Mouse (Mus musculus) limb, embryonic 15.5 days (tissue): ENCODE data around the gene Phospho1. TPM values are rescaled to one million over a fixed set of nuclear protein-coding genes. Genes with fewer than 3 reads are reported as not detected.

Experiments used
- ATAC-seq: fragments of 200-750 bp; cut with Nextera tagmentation; 2 replicates; pipeline ENCODE4 v1.8.0; 2017; ENCODE audit warnings: low read depth, moderate TSS enrichment; ENCODE audit not compliant: insufficient number of reproducible peaks, low FRiP score, low TSS enrichment
- H3K27ac ChIP-seq: fragments of 300-500 bp; sonication (generic); 2 replicates; pipeline ENCODE4 v1.5.1; 2015; ENCODE audit warnings: moderate library complexity, mild to moderate bottlenecking, inconsistent platforms
- H3K27me3 ChIP-seq: fragments of 300-500 bp; sonication (generic); 2 replicates; pipeline ENCODE4 v1.6.1; 2015; ENCODE audit warnings: inconsistent platforms
- H3K36me3 ChIP-seq: fragments of 300-500 bp; sonication (generic); 2 replicates; pipeline ENCODE4 v1.6.1; 2015; ENCODE audit warnings: inconsistent platforms
- H3K4me1 ChIP-seq: fragments of 300-500 bp; sonication (generic); 2 replicates; pipeline ENCODE4 v1.6.1; 2015; ENCODE audit warnings: inconsistent platforms
- H3K4me2 ChIP-seq: fragments of 300-500 bp; sonication (generic); 2 replicates; pipeline ENCODE4 v1.6.1; 2015; ENCODE audit warnings: mild to moderate bottlenecking, inconsistent platforms
- H3K4me3 ChIP-seq: fragments of 300-500 bp; sonication (generic); 2 replicates; pipeline ENCODE4 v1.5.1; 2015; ENCODE audit warnings: mild to moderate bottlenecking, inconsistent platforms
- H3K9ac ChIP-seq: fragments of 300-500 bp; sonication (generic); 2 replicates; pipeline ENCODE4 v1.6.1; 2015; ENCODE audit warnings: inconsistent platforms
- H3K9me3 ChIP-seq: fragments of 300-500 bp; sonication (generic); 2 replicates; pipeline ENCODE4 v1.6.1; 2016; ENCODE audit warnings: inconsistent platforms
- WGBS: fragments of 180-500 bp; shearing (Covaris S2); methylation state at CpG from one replicate; pipeline ENCODE4 v1.1.7; 2015; 5-methylcytosine and 5-hydroxymethylcytosine counted together
- polyA plus RNA-seq: library from polyadenylated mRNA; unstranded; fragments of >200 nt; fragmentation: Nextera tagmentation; extraction: Ambion mirVana; gene quantifications from 2 replicates; pipeline ENCODE4 v1.2.1, GENCODE M21; 2015

The Phospho1 gene
- polyA plus RNA-seq, 1 experiment from 2014 or later, result 2.8 TPM

- ATAC-seq, result no peak
- Histone ChIP-seq H3K27me3 (peaks cover 94% of the 10 kb centered on the region), H3K4me2 (peak overlapping the region; percentile 43), H3K27ac (no peak overlapping the region), H3K4me1 (peaks cover 45% of the 10 kb centered on the region), H3K36me3 (no peaks in the 10 kb centered on the region), H3K9me3 (no peaks in the 10 kb centered on the region), H3K9ac (no peak overlapping the region), H3K4me3 (peak overlapping the region; percentile 31)
- 4% methylated on average over 80 of the region's 80 CpGs for WGBS
Measured at GRCm38 (mm10) chr11:95830411-95831275, 6.3 kb downstream of the Phospho1 start.

- no peak overlapping the region for H3K27ac ChIP-seq
- peaks cover 51% of the 10 kb centered on the region for H3K4me1 ChIP-seq
- H3K27me3 ChIP-seq, result peaks cover 98% of the 10 kb centered on the region
- H3K36me3 ChIP-seq, result no peaks in the 10 kb centered on the region
- no peaks in the 10 kb centered on the region for H3K9me3 ChIP-seq
- WGBS, result 4% methylated on average over 10 of the region's 10 CpGs
- ATAC-seq, result no peak
- H3K4me2 ChIP-seq, result peak overlapping the region; percentile 43
- peak overlapping the region; percentile 31 for H3K4me3 ChIP-seq
- H3K9ac ChIP-seq, result no peak overlapping the region
Measured at GRCm38 (mm10) chr11:95831276-95831619, 6.9 kb downstream of the Phospho1 start.

GRCm38 (mm10) chr11:95831641-95832040 is 7.3 kb downstream of the Phospho1 start:
- Histone ChIP-seq H3K9ac (no peak overlapping the region), H3K9me3 (no peaks in the 10 kb centered on the region), H3K4me3 (peak overlapping the region; percentile 31), H3K27me3 (peaks cover 98% of the 10 kb centered on the region), H3K4me2 (peak overlapping the region; percentile 43; the same call in 1 of the 2 replicates), H3K27ac (no peak overlapping the region), H3K4me1 (peaks cover 55% of the 10 kb centered on the region), H3K36me3 (no peaks in the 10 kb centered on the region)
- no peak for ATAC-seq
- WGBS, result 4% methylated on average over 14 of the region's 15 CpGs

- Histone ChIP-seq H3K9me3 (no peaks in the 10 kb centered on the region), H3K4me1 (peaks cover 62% of the 10 kb centered on the region), H3K27me3 (peaks cover 95% of the 10 kb centered on the region), H3K4me3 (no peak overlapping the region), H3K27ac (no peak overlapping the region), H3K4me2 (no peak overlapping the region), H3K36me3 (no peaks in the 10 kb centered on the region), H3K9ac (no peak overlapping the region)
- no peak for ATAC-seq
- WGBS, result 44% methylated on average over 18 of the region's 18 CpGs
Measured at GRCm38 (mm10) chr11:95832129-95833005, 8.1 kb downstream of the Phospho1 start.

GRCm38 (mm10) chr11:95833006-95833570 is 8.8 kb downstream of the Phospho1 start:
- ATAC-seq, result no peak

GRCm38 (mm10) chr11:95833631-95834142 is 9.4 kb downstream of the Phospho1 start:
- 11% methylated on average over 18 of the region's 18 CpGs for WGBS
- no peak for ATAC-seq
- H3K4me3 ChIP-seq, result no peak overlapping the region; the same call in 1 of the 2 replicates
- peaks cover 85% of the 10 kb centered on the region for H3K27me3 ChIP-seq
- no peaks in the 10 kb centered on the region for H3K36me3 ChIP-seq
- peaks cover 70% of the 10 kb centered on the region for H3K4me1 ChIP-seq
- H3K9ac ChIP-seq, result no peak overlapping the region
- H3K9me3 ChIP-seq, result no peaks in the 10 kb centered on the region
- H3K4me2 ChIP-seq, result no peak overlapping the region
- H3K27ac ChIP-seq, result no peak overlapping the region

More at GRCm38 (mm10) chr11:95833006-95833570, 8.8 kb downstream of the Phospho1 start:
- no peaks in the 10 kb centered on the region for H3K36me3 ChIP-seq
- H3K9ac ChIP-seq, result no peak overlapping the region
- H3K9me3 ChIP-seq, result no peaks in the 10 kb centered on the region
- no peak overlapping the region for H3K4me3 ChIP-seq
- H3K27ac ChIP-seq, result no peak overlapping the region
- no peak overlapping the region for H3K4me2 ChIP-seq
- peaks cover 69% of the 10 kb centered on the region for H3K4me1 ChIP-seq
- WGBS, result 35% methylated on average over 8 of the region's 8 CpGs
- H3K27me3 ChIP-seq, result peaks cover 91% of the 10 kb centered on the region

GRCm38 (mm10) chr11:95834143-95834667 is 9.9 kb downstream of the Phospho1 start:
- WGBS, result 4% methylated on average over 22 of the region's 22 CpGs
- Histone ChIP-seq H3K27ac (0 out of 2 replicates have a peak overlapping the region, but pooled peaks have one; percentile 13), H3K9me3 (no peaks in the 10 kb centered on the region), H3K4me2 (no peak overlapping the region), H3K27me3 (peaks cover 80% of the 10 kb centered on the region), H3K9ac (no peak overlapping the region), H3K4me1 (peaks cover 70% of the 10 kb centered on the region), H3K36me3 (no peaks in the 10 kb centered on the region), H3K4me3 (no peak overlapping the region; the same call in 1 of the 2 replicates)
- ATAC-seq, result no peak; the same call in 1 of the 2 replicates

- H3K9me3 ChIP-seq, result no peaks in the 10 kb centered on the region
- peaks cover 72% of the 10 kb centered on the region for H3K27me3 ChIP-seq
- no peaks in the 10 kb centered on the region for H3K36me3 ChIP-seq
- no peak for ATAC-seq
- H3K27ac ChIP-seq, result 0 out of 2 replicates have a peak overlapping the region, but pooled peaks have one; percentile 13
- peaks cover 67% of the 10 kb centered on the region for H3K4me1 ChIP-seq
- 26% methylated on average over 15 of the region's 15 CpGs for WGBS
- H3K4me3 ChIP-seq, result no peak overlapping the region
- H3K9ac ChIP-seq, result no peak overlapping the region
- no peak overlapping the region for H3K4me2 ChIP-seq
Measured at GRCm38 (mm10) chr11:95834742-95835710, 10.7 kb downstream of the Phospho1 start.

- ATAC-seq, result no peak
- no peak overlapping the region for H3K4me3 ChIP-seq
- H3K9ac ChIP-seq, result no peak overlapping the region
- H3K4me2 ChIP-seq, result no peak overlapping the region
- no peak overlapping the region for H3K27ac ChIP-seq
- H3K4me1 ChIP-seq, result peaks cover 59% of the 10 kb centered on the region
- WGBS, result 27% methylated on average over 6 of the region's 6 CpGs
- peaks cover 64% of the 10 kb centered on the region for H3K27me3 ChIP-seq
- no peaks in the 10 kb centered on the region for H3K9me3 ChIP-seq
- no peaks in the 10 kb centered on the region for H3K36me3 ChIP-seq
Measured at GRCm38 (mm10) chr11:95835832-95836231, 11.5 kb downstream of the Phospho1 start.

GRCm38 (mm10) chr11:95836433-95836832 is 12.1 kb downstream of the Phospho1 start:
- peaks cover 61% of the 10 kb centered on the region for H3K27me3 ChIP-seq
- no peak overlapping the region for H3K4me2 ChIP-seq
- H3K9ac ChIP-seq, result no peak overlapping the region
- H3K4me3 ChIP-seq, result no peak overlapping the region
- peak overlapping the region; percentile 34; the same call in 1 of the 2 replicates for H3K27ac ChIP-seq
- no peaks in the 10 kb centered on the region for H3K9me3 ChIP-seq
- WGBS, result 26% methylated on average over 6 of the region's 6 CpGs
- H3K36me3 ChIP-seq, result no peaks in the 10 kb centered on the region
- peaks cover 53% of the 10 kb centered on the region for H3K4me1 ChIP-seq
- no peak for ATAC-seq
